Mouse (Mus musculus): ENCODE data around the gene Klc4.
A peak's percentile ranks its signal among the peaks of the same experiment; 100 is the strongest.

The Klc4 gene

DNA sequence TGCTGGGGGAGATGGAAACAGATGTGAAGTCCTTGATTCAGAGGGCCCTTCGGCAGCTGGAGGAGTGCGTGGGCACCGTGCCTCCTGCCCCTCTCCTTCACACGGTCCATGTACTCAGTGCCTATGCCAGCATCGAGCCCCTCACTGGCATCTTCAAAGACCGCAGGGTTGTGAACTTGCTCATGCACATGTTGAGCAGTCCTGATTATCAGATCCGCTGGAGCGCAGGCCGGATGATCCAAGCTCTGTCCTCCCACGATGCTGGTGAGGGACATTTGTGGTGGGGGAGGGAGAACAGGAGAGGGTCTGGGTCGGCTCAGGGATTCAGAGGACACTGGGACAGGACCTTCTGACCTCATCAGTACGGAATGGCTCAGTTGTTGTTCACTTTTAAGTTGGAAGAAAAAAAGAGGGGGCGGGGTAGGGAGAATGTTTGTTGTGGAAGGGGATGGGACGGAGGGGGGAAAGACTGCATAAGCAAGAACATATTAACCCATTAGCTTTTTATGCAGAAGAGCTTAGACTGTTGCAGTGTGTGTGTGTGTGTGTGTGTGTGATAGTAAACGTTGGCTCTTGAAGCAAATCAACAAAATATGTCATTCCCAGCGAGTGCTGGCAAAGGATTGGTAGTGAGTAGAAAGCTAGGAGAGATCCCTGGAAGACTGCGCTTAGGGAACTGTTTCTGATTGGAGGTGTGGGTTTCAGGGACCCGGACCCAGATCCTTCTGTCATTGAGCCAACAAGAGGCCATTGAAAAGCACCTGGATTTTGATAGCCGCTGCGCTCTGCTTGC, 6.1 kb upstream of the Klc4 start:
- no peak for DNase-seq (ENCODE audit: low spot score in 2 of 2)

DNA sequence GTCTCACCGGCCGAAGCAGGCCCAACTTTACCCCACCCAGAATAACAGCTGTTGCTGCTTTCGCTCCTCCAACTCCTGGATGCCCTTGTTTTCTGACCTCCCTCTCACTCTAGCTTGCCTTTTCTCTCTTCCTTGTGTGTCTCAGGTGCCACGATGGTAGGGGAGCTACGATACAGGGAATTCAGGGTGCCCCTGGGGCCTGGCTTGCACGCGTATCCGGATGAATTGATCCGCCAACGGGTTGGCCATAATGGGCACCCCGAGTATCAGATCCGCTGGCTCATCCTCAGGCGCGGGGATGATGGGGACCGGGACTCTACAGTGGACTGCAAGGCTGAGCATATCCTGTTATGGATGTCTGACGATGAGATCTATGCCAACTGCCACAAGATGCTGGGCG, 5.5 kb upstream of the Klc4 start:
- no peak for DNase-seq (ENCODE audit: low spot score in 2 of 2)

DNA sequence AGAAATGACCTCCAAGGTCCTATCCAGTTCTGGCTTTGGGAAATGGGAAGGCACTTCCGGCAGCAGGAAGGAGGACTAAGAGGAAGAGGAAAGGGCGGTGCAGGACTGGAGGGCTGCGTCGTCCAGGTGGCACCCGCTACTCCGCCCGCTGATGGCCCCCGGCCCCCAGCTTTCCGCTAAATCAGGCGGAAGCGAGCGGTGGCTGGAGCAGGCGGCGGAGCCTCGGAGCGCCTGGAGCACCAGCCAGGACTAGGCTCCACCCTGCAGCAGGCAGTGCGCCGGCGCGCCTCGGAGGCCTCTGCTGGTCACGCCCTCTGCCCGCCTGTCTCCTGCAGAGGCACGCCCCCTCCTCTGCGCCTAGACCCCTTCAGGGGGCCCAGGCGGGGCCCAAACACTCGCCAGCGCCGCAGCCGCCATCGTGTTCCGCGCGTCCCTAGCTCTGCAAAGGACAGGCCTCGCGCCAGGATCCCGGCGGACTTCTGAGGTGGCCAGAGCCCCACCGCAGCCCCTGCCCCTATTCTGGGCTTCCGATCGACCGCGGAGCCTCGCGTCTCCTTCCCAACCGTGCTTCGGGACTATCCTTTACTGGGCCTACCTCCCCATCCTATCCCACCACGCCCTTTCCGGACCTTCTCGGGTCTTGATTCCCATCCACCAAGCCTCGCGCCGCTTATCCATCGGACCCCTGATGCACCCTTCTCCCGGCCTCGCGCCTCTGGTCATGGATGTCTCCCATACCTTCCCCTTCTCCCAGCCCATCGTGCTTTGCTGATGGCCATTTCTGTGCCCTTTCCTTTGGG, 4.6 kb upstream of the Klc4 start, which contains the start of gene Cul7:
Gene Cul7 (plus strand): TSS at position 106 of the 800 bp plus-strand sequence.
- DNase-seq (ENCODE audit: low spot score in 2 of 2) = peak; percentile 96 to 97

DNA sequence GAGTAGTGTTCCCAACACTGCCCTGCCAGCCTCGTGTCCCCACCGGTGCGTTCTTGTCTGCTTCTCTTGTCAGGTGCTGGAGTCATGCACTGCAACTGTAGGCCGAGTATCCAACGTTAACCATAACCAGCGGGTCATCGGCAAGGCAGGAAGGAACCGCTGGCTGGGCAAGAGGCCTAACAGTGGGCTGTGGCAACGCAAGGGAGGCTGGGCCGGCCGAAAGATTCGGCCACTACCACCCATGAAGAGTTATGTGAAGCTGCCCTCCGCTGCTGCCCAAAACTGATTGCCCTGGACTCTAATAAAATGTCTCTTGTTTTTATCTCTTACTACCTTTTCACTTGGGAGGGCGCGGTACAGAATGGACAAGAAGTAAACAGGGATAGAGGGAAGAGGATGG, 4.0 kb upstream of the Klc4 start:
- no peak for DNase-seq (ENCODE audit: low spot score in 2 of 2)

DNA sequence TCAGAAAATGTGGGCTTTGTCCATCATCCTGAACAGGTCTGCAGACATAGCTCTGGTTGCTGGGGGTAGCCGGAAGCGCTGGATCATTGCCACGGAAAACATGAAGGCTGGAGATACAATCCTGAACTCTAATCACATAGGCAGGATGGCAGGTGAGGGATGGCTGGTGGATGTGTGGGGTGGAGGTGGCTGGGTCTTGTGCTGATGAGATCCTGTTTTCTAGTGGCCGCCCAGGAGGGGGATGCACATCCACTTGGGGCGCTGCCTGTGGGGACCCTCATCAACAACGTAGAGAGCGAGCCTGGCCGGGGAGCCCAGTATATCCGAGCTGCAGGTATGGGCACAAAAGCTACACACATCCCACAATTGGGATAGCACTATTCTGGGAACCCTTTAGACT, 2.6 kb upstream of the Klc4 start:
- no peak for DNase-seq (ENCODE audit: low spot score in 2 of 2)

DNA sequence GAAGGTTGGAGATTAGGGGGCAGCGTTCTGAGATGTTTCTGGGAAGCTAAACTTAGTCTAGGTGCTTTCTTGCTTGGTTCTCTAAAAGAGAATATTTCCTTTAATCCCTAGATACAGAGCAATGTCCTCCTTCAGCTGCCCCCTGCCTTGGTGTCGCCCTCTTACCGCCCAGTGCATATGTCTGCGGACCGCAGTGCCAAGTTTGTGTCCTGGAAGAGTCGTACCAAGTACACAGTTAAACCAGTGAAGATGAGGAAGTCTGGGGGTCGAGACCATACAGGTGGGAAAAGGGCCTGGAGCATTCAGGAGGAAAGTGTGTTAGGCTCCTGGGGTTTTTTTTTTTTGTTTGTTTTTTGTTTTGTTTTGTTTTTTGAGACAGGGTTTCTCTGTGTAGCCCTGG, 1.5 kb upstream of the Klc4 start:
- no peak for DNase-seq (ENCODE audit: low spot score in 2 of 2)

DNA sequence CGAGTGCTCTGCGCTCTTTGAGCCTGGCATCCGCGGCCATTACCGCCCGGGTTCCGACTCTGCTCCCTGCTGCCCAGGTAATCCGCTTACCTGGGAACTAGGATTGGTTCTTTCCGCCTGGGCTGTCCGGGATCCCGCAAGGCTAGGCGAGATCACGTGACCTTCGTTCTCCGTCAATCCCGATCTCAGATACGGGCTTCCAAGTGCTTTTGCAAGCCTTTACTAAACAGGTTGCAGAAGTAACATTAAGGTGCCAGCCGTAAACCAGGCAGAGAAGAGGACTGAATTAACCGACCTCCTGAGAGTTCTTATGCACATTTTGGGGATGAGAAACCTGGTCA, 470 bp upstream of the Klc4 start:
- DNase-seq (ENCODE audit: low spot score in 2 of 2) = no peak

DNA sequence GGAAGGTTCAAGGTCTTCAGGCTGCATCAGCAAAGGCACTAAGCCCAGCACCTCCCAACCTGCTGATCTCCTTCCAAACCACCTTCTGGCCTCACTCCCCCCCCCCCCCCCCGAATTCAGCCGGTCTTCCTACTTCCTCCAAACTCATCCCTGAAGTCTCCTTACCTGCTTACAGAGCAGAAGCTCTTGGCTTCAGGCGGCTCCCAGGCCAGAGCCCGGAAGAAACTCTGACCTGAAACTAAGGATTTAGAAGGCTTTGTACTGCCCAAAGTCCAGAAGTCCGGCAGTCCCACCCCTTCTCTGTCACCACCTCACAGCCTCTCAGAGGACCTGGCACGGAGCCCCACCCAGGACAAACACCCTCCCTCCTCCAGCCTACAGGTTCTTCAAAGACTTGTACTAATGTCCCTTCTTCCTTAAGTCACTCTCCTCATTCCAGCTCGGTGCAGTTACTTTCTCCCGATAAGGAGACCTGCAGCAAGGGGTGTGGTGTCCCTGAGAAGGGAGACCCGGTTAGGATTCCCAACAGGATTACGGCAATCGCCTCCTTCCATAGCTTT, 826 bp downstream of the Klc4 start:
- DNase-seq (ENCODE audit: low spot score in 2 of 2) = no peak

DNA sequence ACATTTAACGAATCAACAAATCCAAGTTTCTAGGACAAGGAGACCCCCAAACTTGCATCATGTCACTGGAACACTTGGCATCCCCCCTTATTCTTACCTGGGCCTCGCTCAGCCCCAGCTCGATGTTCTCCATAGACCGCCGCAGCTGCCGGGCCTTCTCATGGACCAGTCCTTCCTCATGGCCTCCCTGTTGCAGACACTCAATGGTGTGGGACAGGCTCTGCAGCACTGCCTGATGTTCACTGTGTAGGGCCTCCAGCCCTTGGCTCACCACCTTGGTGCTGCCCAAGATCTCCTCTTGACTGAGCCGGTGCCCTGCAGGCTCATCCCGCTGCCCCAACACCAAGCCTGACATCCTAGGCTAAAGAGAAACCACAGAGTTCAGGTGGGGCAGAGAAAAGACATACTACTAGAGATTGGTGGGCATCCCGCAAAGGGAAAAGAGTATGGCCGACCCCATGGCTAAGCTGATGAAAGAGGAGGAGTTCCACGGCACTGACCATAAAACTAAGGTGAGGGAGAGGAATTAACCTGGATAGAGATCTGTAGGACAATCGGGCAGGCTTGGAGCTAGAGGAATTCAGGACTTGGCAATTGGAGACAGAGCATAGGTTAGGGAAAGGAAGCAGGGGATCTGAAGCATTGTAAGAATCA, 1.5 kb downstream of the Klc4 start:
- no peak for DNase-seq (ENCODE audit: low spot score in 2 of 2)

DNA sequence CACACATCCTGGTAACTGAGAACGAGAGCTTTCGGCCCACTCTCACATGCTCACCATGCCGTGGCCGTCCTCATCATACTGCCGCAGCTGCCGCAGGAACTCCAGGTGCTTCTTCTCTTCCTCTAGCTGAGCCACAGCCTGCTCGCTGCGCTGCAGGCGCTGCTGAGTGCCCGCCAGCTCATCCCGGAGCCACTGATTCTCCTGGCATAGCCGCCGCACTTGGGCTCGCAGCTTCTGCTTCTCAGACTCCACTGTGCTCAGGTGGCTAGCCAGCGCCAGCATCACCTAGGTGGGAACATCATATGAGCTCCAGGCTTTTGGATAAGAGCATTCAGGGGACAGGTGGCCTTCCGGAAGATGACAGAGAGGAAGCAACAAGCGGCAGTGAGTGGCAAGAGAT, 3.8 kb downstream of the Klc4 start:
- DNase-seq (ENCODE audit: low spot score in 2 of 2) = no peak

DNA sequence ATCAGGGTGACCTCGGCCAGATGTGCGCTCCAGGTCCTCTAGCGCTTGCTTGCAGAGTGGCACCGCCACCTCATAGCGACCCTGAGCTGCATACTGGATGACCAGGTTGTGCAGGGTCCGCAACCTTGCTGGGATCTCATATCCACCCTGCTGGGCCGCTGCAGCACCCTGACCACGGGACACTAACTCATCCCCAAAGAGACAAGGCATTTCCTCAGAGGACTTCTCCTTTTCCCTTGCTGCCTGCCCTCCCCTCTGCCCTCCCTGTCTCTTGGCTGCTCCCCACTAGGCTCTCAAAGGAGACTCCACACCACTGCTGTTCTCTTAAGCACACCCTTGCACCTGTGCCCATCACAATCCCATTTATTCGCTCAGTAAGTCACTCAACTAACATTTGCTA, 5.9 kb downstream of the Klc4 start:
- no peak for DNase-seq (ENCODE audit: low spot score in 2 of 2)

DNA sequence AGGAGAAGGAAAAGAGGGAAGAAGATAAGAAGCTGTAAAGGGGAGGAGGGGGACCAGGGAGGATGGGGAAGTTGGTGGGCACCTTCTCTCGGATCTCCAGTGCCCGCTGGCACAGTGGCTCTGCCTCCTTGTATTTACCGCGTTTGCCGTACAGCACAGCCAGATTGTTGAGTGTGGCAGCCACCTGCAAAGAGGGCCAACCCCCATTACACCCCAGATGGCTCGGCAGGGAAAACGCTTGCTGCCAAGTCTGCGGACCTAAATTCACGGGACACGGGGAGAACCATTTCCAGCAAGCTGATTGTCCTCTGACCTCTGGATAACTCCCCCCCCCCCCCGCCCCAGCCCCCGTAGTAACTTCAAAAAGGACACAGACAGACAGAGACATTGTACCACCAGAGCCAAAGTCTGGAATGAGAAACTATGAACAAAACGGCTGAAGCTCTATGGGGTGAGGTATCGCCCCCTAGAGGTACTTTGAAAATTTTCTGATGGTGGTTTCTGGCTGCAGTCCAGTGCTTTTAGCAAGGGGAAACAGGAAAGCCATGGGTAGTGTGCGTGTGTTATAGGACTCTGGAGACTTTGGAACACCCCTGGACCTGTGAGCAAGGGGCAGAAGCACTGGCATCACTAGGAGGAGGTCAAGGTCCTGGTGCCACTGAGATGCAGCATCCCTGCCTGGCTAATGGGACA, 8.8 kb downstream of the Klc4 start:
- peak; percentile 74 to 76 for DNase-seq (ENCODE audit: low spot score in 2 of 2)

DNA sequence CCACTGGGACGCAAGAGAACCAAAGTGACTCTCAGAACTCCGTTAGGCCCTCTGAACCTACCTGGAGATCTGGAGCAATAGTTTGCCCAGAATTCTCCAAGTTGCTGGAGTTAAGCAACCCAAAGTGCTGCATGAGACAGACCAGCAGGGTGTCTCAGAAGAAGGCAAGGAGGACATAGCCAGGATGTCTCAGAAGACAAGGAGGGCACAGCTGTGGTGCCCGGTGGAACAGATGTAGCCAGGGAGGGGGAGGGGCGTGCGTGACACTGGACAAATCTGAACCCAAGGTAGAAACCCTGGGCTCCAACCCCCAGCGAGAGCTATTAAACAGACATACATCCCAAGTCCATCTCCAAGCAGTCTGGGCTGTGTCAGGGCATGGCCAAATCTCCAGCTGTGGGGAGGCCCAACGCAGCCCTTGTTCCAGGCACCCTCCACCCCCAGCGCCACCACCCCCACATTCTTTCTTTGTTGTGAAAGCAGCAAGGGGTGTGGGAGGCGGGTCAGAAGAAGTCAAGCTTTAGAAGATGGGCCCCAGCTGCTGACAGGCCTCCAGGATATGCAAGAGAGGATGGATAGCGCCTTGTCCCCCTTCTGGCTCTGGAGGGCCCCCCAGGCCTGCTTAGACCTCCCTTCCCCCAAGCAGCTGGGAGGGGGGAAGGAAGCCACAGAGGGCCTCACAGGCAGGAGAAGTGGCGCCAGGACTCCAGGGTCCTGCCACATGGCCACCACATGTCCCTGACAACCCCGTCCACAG, 16.0 kb downstream of the Klc4 start:
- DNase-seq (ENCODE audit: low spot score in 2 of 2) = no peak

DNA sequence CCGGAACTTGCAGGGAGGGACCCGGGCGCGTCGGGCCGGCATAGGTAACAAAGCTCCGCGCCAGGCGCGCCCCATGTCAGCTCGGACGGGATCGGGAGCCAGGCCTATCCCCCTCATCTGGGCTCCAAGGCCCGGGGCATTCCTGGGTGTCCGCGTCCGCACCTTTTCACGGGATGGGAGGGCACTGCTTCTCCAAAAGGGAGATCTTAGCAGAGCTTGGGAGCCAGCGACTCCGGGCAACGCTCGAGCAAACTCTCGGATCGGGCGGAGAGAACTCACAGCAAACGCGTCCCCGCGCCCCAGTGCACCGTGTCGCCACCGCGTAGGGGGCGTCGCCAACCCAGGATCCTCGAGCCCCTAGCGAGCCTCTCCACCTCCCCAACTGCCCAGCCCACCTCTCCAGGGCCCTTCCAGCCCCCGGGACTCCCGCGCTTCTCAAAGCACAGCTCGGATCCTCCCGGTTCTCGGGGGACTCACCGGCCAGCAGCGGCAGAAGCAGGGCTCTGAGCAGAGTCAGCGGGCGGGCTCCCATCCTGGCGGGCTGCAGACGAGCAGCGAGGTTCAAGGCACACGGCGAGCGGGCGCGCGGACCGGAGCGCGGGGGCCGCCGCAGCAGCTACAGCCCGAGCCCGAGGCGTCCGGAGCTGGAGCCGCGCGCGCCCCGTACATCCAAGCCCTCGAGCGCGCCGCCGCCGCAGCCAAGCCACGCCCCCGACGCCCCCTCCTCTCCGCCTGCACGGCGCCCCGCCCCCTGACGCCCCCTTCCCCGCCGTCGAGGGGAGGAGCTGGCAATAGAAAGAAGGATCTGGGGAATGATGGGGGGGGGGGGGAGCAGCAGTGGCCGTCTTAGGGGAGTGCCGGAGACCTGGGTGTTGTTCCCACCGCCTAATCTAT, 16.8 kb downstream of the Klc4 start, which contains the start of gene Ptk7:
Gene Ptk7 (minus strand): TSS at position 714 of the 894 bp plus-strand sequence.
- DNase-seq (ENCODE audit: low spot score in 2 of 2) = peak; percentile 91 to 92

DNA sequence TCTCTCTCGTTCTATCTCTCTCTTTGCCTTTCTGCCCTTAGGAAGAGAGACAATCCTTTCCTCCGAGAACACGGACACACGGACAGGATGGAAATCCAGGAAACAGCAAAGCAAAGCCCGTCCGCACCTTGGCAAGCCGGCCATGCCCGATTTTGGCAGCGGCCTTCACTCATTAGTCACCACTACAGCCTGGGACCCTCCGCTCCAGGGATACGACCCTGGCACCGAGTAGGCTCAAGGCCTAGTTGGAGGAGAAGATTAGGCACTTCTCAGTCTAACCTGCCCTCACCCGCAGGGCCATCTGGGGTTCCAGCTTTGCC, 17.4 kb downstream of the Klc4 start:
- DNase-seq (ENCODE audit: low spot score in 2 of 2) = no peak

DNA sequence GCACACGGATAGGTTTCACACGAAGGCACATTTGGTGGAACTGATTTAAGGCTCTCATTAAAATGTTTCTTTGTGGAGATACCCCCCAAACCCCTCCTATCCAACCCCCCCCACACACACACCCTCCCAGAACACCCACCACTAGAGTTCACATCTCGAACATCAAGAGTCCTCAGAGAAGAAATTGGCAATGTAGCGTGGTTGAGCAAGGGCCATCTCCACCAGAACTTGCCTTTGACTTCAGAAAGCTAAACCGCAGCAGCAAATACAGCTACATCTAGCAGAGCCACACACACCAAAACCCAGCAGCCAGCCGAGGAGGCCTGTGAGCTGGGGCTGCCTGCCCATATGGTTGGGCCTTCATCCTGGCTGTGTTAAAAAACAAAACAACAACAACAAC, 18.4 kb downstream of the Klc4 start:
- DNase-seq (ENCODE audit: low spot score in 2 of 2) = no peak

DNA sequence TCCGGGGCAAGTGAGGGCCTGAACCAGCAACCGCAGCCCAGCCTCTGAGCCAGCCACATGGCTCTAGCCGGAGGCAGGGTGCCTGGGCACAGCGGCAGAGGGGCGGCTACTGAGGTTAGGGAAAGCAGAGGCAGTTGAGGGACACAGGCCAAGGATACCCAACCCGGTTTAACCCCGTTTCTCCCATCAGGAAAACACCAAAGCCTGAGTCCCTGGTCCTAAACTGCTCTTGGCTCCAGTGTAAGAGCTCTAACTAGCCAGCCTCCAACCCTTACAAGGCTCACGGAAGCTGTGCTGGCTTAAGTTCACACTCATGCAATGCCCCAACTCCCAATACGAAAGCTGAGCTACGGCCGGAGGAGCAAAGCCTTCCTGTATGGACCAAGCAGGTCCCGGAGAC, 21.2 kb downstream of the Klc4 start:
- no peak for DNase-seq (ENCODE audit: low spot score in 2 of 2)

DNA sequence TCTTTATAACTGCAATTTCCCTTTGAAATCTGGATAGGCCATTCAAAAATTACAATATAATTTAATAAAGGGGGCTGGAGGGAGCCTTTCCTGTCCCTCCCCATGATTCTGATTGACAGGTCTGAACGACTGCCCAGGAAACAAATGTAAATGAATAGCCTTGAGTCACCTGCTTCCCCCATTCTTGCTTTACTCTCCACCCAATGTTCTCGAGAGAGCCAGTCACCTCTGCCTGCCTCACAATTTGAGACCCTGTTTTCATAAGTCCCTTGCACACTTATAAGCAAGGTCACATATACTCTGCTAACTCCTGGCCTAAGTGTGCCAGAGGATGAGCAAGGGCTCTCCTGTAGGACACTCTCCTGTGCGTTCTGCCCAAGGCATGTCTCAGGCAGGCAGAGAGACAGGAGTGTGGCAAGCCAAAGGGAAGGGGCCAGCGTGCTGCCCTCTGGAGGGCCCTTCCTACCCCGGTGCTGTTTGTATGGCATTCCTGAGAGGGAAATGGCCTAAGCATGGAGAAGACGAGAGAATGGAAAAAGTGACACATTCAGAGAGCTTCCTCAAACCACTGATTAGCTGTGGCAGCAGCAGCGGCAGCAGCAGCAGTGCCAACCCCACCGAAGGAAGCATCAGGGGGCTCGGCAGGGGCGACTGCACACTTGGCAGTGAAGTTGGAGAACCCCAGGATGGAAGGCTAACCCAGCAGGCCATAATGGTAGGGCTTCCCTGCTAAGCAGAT, 21.8 kb downstream of the Klc4 start:
- no peak for DNase-seq (ENCODE audit: low spot score in 2 of 2)

DNA sequence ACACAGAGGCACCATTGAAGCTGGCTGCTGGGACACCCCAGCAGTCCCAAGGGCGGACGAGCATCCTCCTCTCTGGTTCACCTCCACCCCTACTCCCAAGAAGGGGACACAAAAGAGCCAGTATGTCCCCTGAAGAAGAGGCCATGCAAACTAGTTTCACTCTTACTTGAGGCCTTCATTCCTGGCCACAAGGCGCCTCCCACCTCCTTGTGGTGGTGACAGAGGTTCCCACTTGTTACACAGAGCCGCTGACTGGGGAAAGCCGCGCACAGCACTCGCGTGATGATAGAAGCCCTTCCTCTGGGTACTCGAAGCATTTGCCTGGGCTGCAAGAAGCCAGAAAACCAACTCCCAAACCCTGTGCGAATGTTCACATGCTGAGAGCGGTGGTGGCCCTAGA, 23.6 kb downstream of the Klc4 start:
- DNase-seq (ENCODE audit: low spot score in 2 of 2) = no peak
